Mouse (Mus musculus) kidney, embryonic 14.5 days (tissue): ENCODE results near the gene Gns. TPM values are rescaled to one million over a fixed set of nuclear protein-coding genes. Genes with fewer than 3 reads are reported as not detected.

Experiments used
- ATAC-seq: fragments of 200-750 bp; cut with Nextera tagmentation; 2 replicates; pipeline ENCODE4 v1.8.0; 2017; ENCODE audit warnings: moderate number of reproducible peaks, mild to moderate bottlenecking, moderate TSS enrichment, moderate library complexity; ENCODE audit not compliant: low FRiP score, low TSS enrichment
- H3K27ac ChIP-seq: fragments of 300-500 bp; sonication (generic); 2 replicates; pipeline ENCODE4 v1.5.1; 2014; ENCODE audit warnings: low read depth, mild to moderate bottlenecking, low read length, moderate library complexity, mixed read lengths
- H3K27me3 ChIP-seq: fragments of 300-500 bp; sonication (generic); 2 replicates; pipeline ENCODE4 v1.6.1; 2014; ENCODE audit warnings: mild to moderate bottlenecking, low read length; ENCODE audit not compliant: control insufficient read depth, insufficient read depth
- H3K36me3 ChIP-seq: fragments of 300-500 bp; sonication (generic); 2 replicates; pipeline ENCODE4 v1.6.1; 2014; ENCODE audit warnings: low read length, mixed read lengths; ENCODE audit not compliant: control insufficient read depth, insufficient read depth
- H3K4me1 ChIP-seq: fragments of 300-500 bp; sonication (generic); 2 replicates; pipeline ENCODE4 v1.6.1; 2014; ENCODE audit warnings: low read length, mixed read lengths; ENCODE audit not compliant: control insufficient read depth, insufficient read depth
- H3K4me2 ChIP-seq: fragments of 300-500 bp; sonication (generic); replicated peaks from 2 replicates; pipeline ENCODE4 v1.6.1; 2014; ENCODE audit warnings: low read depth, mild to moderate bottlenecking, low read length
- H3K4me3 ChIP-seq: fragments of 300-500 bp; sonication (generic); 2 replicates; pipeline ENCODE4 v1.5.1; 2014; ENCODE audit warnings: mild to moderate bottlenecking, low read length
- H3K9ac ChIP-seq: fragments of 300-500 bp; sonication (generic); 2 replicates; pipeline ENCODE4 v1.6.1; 2014; ENCODE audit warnings: low read depth, mild to moderate bottlenecking, low read length, moderate library complexity
- H3K9me3 ChIP-seq: fragments of 300-500 bp; sonication (generic); 2 replicates; pipeline ENCODE4 v1.6.1; 2016; ENCODE audit warnings: low read length; ENCODE audit not compliant: control insufficient read depth
- WGBS: fragments of 180-500 bp; shearing (Covaris S2); extraction: QIAGEN DNeasy Blood & Tissue Kit; methylation state at CpG from one replicate; pipeline ENCODE4 v1.1.7; 2014; 5-methylcytosine and 5-hydroxymethylcytosine counted together
- polyA plus RNA-seq: library from polyadenylated mRNA; unstranded; fragments of >200 nt; fragmentation: Nextera tagmentation; extraction: Ambion mirVana; gene quantifications from 2 replicates; pipeline ENCODE4 v1.2.1, GENCODE M21; 2014

Gene Gns
- polyA plus RNA-seq, 1 experiment from 2014 or later: 48.7 TPM

- Histone ChIP-seq H3K4me3 (no peak overlapping the region), H3K4me2 (no peak overlapping the region), H3K36me3 (no peaks in the 10 kb centered on the region), H3K27ac (no peak overlapping the region), H3K9me3 (no peaks in the 10 kb centered on the region), H3K27me3 (no peaks in the 10 kb centered on the region), H3K9ac (no peak overlapping the region), H3K4me1 (no peaks in the 10 kb centered on the region)
- 59% methylated on average over 6 of the region's 9 CpGs for WGBS
- no peak for ATAC-seq
Measured at GRCm38 (mm10) chr10:121403946-121404345, 39.1 kb downstream of the Gns start.

DNA sequence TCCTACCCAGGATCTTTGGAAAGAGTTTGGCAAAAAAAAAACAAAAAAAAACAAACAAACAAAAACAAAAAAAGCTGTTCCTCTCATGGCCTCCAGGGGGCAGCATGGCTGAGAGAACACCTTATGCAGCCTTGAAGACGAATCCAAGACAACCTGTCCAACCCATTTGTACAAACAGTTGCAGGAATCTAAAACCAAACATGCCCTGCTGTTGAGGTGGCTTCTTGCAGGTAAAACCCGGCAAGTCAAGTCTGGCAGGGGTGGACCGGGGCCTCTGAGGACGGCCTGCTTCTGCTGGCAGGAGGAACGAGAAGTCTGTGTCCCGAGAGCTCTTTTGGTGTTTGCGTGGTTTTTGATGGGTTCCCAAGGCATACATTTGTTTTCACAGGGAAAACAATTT is 44.8 kb downstream of the Gns start:
- H3K4me3 ChIP-seq: no peak overlapping the region
- H3K4me1 ChIP-seq: peaks cover 8% of the 10 kb centered on the region; the same call in 1 of the 2 replicates
- no peak overlapping the region for H3K4me2 ChIP-seq
- no peak for ATAC-seq
- no peak overlapping the region for H3K27ac ChIP-seq
- peaks cover 11% of the 10 kb centered on the region for H3K36me3 ChIP-seq
- H3K9me3 ChIP-seq: no peaks in the 10 kb centered on the region
- 73% methylated on average over 7 of the region's 7 CpGs for WGBS
- no peaks in the 10 kb centered on the region for H3K27me3 ChIP-seq
- no peak overlapping the region for H3K9ac ChIP-seq

- Histone ChIP-seq H3K9me3 (no peaks in the 10 kb centered on the region), H3K36me3 (peaks cover 17% of the 10 kb centered on the region), H3K9ac (no peak overlapping the region), H3K4me2 (no peak overlapping the region), H3K27ac (no peak overlapping the region), H3K4me3 (no peak overlapping the region), H3K27me3 (no peaks in the 10 kb centered on the region), H3K4me1 (peaks cover 15% of the 10 kb centered on the region)
- WGBS: 71% methylated on average over 11 of the region's 11 CpGs
- ATAC-seq: 0 out of 2 replicates have a peak, but pooled peaks have one; percentile 26
Measured at GRCm38 (mm10) chr10:121411721-121412455, 47.0 kb downstream of the Gns start.

- WGBS: 78% methylated on average over 17 of the region's 17 CpGs
Measured at GRCm38 (mm10) chr10:121412824-121413223, 47.9 kb downstream of the Gns start.

DNA sequence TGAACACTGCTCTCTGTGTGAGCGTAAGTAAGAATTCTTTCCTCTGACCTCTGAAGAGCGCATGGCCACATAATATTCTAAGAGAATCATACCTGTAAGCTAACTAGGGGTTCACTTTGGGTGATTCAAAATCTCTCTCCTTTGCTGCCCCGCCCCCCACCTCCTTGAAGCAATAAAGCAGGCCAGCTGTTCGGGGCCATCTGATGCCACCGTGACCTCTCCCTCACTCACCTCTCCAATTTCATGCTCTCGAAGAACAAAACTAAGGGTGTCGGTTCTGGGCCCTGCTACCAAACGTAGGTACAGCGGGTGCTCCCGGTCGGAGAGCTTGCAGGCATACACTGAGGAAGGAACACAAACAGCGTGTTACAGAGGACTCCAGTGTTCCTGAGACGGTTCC is 49.2 kb downstream of the Gns start:
- WGBS: 51% methylated on average over 13 of the region's 13 CpGs
- no peak overlapping the region for H3K9ac ChIP-seq
- no peak for ATAC-seq
- peaks cover 17% of the 10 kb centered on the region for H3K36me3 ChIP-seq
- H3K4me2 ChIP-seq: no peak overlapping the region
- H3K9me3 ChIP-seq: no peaks in the 10 kb centered on the region
- no peak overlapping the region for H3K4me3 ChIP-seq
- H3K27me3 ChIP-seq: no peaks in the 10 kb centered on the region
- H3K4me1 ChIP-seq: peaks cover 22% of the 10 kb centered on the region
- H3K27ac ChIP-seq: no peak overlapping the region

More at GRCm38 (mm10) chr10:121412824-121413223, 47.9 kb downstream of the Gns start:
- no peak for ATAC-seq
- H3K27ac ChIP-seq: no peak overlapping the region
- H3K4me1 ChIP-seq: peaks cover 21% of the 10 kb centered on the region
- no peaks in the 10 kb centered on the region for H3K27me3 ChIP-seq
- no peaks in the 10 kb centered on the region for H3K9me3 ChIP-seq
- peaks cover 17% of the 10 kb centered on the region for H3K36me3 ChIP-seq
- H3K4me3 ChIP-seq: no peak overlapping the region
- H3K9ac ChIP-seq: no peak overlapping the region
- H3K4me2 ChIP-seq: no peak overlapping the region

GRCm38 (mm10) chr10:121418835-121419234 is 53.9 kb downstream of the Gns start:
- H3K4me2 ChIP-seq: no peak overlapping the region
- H3K27me3 ChIP-seq: no peaks in the 10 kb centered on the region
- 0 out of 2 replicates have a peak overlapping the region, but pooled peaks have one; percentile 43 for H3K27ac ChIP-seq
- no peak overlapping the region for H3K9ac ChIP-seq
- H3K9me3 ChIP-seq: no peaks in the 10 kb centered on the region
- H3K4me3 ChIP-seq: no peak overlapping the region
- no peak for ATAC-seq
- WGBS: 85% methylated on average over 14 of the region's 14 CpGs
- peaks cover 52% of the 10 kb centered on the region for H3K4me1 ChIP-seq
- H3K36me3 ChIP-seq: peaks cover 9% of the 10 kb centered on the region; the same call in 1 of the 2 replicates

DNA sequence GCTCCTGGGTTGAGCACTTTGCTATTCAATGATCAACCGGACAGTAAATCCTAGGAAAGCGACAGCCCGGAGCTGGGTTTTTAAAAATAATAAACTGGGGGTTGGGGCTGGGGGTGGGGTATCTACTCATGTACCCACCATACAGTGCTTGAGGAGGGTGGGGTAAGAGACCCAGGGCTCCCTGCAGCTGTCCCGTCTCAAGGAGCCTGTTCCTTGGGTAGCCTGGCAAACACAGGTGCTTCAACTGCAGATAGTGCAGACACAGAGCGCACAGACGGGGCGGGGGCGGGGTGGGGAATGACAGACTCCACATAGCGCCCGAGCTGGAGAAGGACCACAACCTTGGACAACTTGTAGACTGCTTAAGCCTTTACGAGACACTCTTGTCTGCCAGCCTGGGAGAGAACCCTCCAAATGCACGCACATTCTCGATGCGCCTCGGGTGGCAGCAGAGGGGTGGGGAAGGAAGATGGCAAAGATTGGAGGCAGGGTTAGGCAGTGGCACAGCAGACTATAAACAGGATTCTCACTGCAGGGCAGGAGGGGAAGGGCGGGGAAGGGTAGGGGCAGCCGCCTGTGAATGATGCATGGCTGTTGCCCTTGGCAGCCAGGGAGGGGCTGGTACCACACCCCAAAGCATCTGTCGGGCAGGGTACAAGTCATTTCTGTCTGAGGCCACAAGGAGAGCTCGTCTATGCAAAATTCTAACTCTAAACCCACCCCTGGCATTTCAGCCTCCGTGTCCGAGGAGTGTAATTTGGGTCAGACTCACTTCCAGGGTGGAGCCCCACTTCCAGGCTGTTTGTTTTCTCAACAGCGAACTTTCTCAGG is 55.0 kb downstream of the Gns start:
- ATAC-seq: peak; percentile 73
- Histone ChIP-seq H3K4me1 (peaks cover 58% of the 10 kb centered on the region), H3K27ac (peak overlapping the region; percentile 43; the same call in 1 of the 2 replicates), H3K36me3 (peaks cover 5% of the 10 kb centered on the region; the same call in 1 of the 2 replicates), H3K9me3 (no peaks in the 10 kb centered on the region), H3K27me3 (no peaks in the 10 kb centered on the region), H3K4me3 (no peak overlapping the region), H3K4me2 (peak overlapping the region; percentile 27), H3K9ac (no peak overlapping the region)
- 28% methylated on average over 22 of the region's 22 CpGs for WGBS

DNA sequence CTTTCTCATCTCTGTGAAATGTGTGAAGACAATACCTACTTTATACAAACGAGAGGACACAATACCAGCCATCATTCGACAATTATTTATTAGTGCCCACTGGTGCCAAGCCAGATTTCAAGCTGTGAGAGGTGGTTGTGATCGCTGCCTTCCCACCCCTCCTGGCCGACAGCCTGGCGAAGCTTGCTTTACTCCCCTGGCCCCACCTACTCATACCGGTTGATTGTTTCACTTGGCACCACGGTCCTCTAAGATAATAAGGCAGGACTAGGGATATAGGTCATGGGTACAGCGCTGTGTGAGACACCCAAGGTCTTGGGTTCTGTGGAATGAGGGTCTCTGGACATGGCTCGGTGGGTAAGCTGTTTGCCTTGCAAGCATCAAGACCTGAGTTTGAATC is 56.1 kb downstream of the Gns start:
- Histone ChIP-seq H3K9me3 (no peaks in the 10 kb centered on the region), H3K36me3 (no peaks in the 10 kb centered on the region), H3K9ac (no peak overlapping the region), H3K4me3 (no peak overlapping the region), H3K4me1 (peaks cover 59% of the 10 kb centered on the region), H3K27ac (no peak overlapping the region), H3K4me2 (no peak overlapping the region), H3K27me3 (no peaks in the 10 kb centered on the region)
- 71% methylated on average over 9 of the region's 9 CpGs for WGBS
- no peak for ATAC-seq
